Mouse (Mus musculus) right cerebral cortex, postnatal 14 days (tissue): ENCODE results near the gene Cd37.
"Not testable (repeated sequence)": the region's sequence is repeated elsewhere in the genome, so short reads cannot be mapped to it uniquely, and the experiment has no call there.

Experiments used
- DNase-seq: peaks from one replicate; pipeline ENCODE4 v3.0.0; 2022

Gene Cd37

GRCm38 (mm10) chr7:45238723-45239496, at the start of gene Cd37:
Cd37 (minus strand) TSS chr7:45239115.
- DNase-seq, result no peak

- peak; percentile 1 for DNase-seq
Measured at GRCm38 (mm10) chr7:45286486-45286885, 47.6 kb upstream of the Cd37 start.

- peak; percentile 64 for DNase-seq
Measured at GRCm38 (mm10) chr7:45277136-45277760, 38.3 kb upstream of the Cd37 start, which contains the start of gene Slc6a21. Slc6a21 (plus strand) TSS chr7:45277513.

- DNase-seq, result no peak
Measured at GRCm38 (mm10) chr7:45273672-45274071, 34.8 kb upstream of the Cd37 start.

- no peak for DNase-seq
Measured at GRCm38 (mm10) chr7:45272786-45273412, 34.0 kb upstream of the Cd37 start.

GRCm38 (mm10) chr7:45265518-45265917, 26.6 kb upstream of the Cd37 start:
- no peak for DNase-seq

GRCm38 (mm10) chr7:45264348-45264747, 25.4 kb upstream of the Cd37 start:
- no peak for DNase-seq

GRCm38 (mm10) chr7:45263006-45263607, 24.2 kb upstream of the Cd37 start:
- DNase-seq, result no peak

- no peak for DNase-seq
Measured at GRCm38 (mm10) chr7:45262266-45262665, 23.4 kb upstream of the Cd37 start.

- no peak for DNase-seq
Measured at GRCm38 (mm10) chr7:45259281-45259680, 20.4 kb upstream of the Cd37 start.

- no peak for DNase-seq
Measured at GRCm38 (mm10) chr7:45257063-45257840, 18.3 kb upstream of the Cd37 start.

GRCm38 (mm10) chr7:45255822-45256221, 16.9 kb upstream of the Cd37 start:
- DNase-seq, result not testable (repeated sequence)

GRCm38 (mm10) chr7:45253806-45254205, 14.9 kb upstream of the Cd37 start:
- DNase-seq, result no peak

GRCm38 (mm10) chr7:45247666-45248065, 8.8 kb upstream of the Cd37 start:
- no peak for DNase-seq

GRCm38 (mm10) chr7:45241389-45241749, 2.5 kb upstream of the Cd37 start:
- no peak for DNase-seq

- DNase-seq, result peak; percentile 61
Measured at GRCm38 (mm10) chr7:45240633-45241388, 1.9 kb upstream of the Cd37 start, which contains the start of gene Slc6a16. Slc6a16 (plus strand) TSS chr7:45241085.

- DNase-seq, result no peak
Measured at GRCm38 (mm10) chr7:45240109-45240508, 1.2 kb upstream of the Cd37 start.

- DNase-seq, result no peak
Measured at GRCm38 (mm10) chr7:45237747-45238699, 892 bp downstream of the Cd37 start.

GRCm38 (mm10) chr7:45235656-45236180, 3.2 kb downstream of the Cd37 start:
- DNase-seq, result no peak

GRCm38 (mm10) chr7:45234922-45235571, 3.9 kb downstream of the Cd37 start:
- no peak for DNase-seq
